Mouse (Mus musculus) lung, postnatal 25 days (tissue): ENCODE data around the gene Slc25a11.

Source experiments
- DNase-seq: peaks from one replicate; pipeline ENCODE4 v3.0.0; 2022; ENCODE audit warnings: low spot score

Gene Slc25a11

DNA sequence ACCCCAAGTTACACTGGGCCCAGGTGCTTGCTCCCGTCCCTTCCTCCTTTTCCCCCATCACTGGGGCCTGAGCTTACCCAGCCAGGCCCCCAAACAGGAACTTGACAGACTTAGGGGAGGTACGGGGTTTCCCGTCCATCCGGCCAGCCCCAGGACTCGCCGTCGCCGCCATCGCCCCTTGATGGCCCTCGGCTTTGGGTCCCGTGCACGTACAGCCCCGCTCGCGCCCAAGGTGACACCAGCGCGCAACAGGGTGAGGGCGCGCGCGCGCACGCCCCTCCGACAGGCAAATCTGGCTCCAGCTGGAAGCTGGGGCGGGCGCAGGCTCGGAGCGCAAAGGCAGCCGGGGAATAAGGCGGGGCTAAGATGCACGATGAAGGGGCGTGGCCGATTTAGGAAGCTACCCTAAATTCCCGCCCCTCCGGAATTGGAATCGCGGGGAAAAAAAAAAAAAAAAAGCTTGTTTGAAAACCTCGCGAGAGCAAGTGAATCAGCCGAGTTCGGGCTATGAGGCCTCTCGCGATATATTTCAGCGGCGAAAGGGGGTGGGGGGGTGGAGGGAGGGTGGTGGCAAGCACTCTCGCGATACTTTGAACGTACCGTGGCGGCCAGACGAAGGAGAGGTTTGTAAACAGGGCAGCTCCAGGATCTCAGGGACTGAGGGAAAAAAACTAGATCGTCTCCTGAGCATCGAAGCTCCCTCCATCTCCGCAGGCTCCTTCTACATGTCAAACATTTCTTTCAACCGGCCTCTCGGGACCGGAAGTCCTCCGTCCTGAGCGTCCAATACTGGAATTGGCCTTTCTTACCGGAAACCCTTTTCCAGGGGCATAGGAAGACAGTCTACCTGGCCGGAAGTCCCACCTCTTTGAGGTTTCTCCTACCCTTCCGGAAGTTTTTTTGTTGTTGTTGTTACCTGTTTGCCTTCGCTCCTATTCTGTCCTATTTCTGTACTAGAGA is at the start of gene Slc25a11, which contains the start of gene Rnf167:
Slc25a11 (minus strand) TSS at position 789 of the 960 bp plus-strand sequence.
Rnf167 (plus strand) TSS at position 545 of the 960 bp plus-strand sequence.
- peak; percentile 98 for DNase-seq

DNA sequence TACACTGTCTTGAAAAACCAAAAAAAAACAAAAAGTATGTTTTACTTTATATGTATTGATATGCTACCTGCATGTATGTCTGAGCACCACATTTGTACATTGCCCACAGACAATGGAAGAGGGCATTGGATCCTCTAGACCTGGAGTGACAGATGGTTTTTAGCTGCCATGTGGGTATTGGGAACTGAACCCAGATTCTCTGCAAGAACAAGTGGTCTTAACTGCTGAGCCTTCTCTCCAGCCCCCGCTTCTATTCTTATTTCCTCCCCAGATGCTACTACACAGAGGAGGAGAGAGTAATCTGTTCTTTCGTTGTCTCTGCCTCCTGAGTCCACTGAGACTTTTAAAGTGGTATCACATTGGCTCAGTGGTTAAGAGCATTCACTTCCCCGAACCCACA is 46.2 kb upstream of the Slc25a11 start:
- no peak for DNase-seq

DNA sequence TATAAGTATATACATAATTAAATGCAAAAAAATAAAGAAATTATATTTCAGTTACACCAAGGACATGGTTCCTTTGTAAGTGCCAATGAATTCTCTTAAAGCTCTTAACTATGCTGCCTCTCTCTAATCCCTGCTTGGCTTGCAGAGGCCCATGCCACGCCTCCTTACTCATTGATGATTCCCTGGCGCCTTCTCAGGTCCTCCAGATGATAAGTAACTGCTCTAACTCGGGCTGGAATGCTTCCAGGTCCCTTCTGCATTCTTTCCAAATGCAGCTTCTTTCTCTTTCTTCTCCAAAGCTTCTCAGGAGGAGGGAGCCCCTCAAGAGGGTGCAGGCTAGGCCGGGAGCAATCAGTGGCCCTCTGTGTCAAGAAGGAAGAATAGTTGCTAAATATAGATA is 42.3 kb upstream of the Slc25a11 start:
- DNase-seq = no peak

DNA sequence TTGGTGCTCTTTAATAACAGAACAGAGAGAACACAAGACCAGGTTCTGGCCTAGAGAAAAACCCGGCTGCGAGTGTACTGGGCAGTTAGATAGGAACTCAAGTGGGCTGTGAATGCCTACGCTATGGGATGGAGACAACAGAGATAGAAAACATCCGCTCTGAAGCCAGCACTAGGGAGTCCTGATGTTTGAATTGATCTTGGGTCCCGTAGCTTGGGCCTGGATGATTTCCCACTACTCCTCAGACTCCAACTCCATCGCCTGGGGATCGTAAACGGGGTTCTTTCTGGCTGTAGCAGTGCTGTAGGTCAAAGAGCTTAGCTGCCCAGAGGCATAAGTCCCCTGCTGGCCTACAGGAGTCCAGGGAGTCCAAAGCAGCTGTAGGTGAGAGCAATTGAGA is 41.1 kb upstream of the Slc25a11 start:
- no peak for DNase-seq

DNA sequence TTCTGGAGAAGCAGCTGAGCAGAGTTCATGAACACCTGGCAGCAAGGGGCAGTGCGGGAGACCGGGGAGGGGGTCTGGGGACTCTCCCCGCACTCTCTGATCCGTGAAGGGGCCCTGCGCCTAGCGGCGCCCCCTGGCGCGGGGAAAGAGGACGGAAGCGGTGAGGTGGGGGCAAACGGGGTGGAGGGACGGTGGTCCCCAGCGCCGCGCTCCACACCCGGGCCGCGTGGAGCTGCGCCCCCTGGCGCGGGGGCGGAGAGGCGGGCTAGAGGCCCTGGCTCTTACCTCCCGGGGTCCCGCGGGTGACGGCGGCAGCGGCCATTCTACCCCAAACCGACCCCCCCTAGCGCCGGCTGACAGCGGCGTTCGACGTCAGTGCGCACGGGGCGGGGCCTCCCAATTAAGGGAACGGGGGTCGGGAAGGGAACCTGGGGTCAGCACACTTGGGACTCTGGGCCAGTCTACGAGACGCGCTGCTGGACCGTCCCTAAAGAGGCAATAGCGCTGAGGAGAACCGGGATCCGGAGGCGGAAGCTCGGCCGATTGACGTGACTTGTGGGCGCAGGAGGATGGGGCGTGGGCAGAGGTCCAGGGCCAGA is 40.4 kb upstream of the Slc25a11 start, which contains the start of gene Camta2:
Camta2 (minus strand) TSS at position 505 of the 599 bp plus-strand sequence.
- DNase-seq = peak; percentile 85

DNA sequence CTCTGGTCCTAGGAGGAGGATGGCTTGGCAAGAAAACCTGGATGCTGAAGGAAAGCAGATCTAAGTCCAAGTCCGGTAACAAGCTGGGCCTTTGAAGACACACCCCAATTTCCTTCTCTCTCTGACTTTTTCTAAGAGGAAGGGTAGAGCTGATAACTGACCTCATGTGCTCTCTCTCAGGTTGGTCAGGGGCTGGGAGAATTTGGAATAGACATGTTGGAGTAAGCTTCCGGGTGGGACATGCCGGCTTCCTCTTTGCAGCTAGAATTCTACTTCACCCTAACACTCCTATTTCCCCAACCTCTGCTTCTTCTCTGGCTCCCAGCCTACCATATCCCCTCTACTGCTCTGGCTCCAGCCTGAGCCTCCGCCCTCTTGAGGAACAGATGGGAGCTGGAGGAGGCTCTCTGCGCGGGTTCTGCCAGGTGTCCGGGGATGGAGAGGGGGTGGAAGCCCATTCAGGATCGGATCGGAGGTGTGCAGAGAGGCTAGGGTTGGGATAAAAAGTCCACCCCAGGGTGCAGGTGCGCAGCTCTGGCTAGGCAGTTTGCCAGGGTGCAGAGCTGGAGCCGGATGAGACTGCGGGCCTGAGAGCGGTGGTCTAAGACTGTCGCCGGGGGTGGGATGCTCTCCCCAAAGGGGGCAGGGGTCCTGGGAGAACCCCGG is 39.8 kb upstream of the Slc25a11 start:
- DNase-seq = no peak

DNA sequence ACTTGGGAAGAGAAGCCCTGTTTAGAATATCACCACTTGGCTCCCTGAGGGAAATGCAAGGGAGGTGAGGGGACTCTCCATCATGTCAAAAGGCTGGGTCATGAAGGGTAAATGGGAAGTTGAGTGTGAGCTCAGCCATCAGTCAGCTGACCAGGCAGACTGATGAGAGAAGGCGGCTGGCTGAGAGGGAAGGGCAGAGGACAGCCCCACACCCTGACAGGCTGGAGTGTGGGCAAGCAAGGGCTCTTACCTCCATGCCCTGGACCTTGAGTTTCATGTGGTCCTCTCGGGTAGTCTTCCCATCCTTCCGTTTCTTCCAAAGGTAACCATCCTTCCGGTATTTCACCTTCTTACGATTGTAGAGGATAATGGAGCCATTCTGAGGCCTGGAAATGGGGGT is 36.4 kb upstream of the Slc25a11 start:
- DNase-seq = no peak

DNA sequence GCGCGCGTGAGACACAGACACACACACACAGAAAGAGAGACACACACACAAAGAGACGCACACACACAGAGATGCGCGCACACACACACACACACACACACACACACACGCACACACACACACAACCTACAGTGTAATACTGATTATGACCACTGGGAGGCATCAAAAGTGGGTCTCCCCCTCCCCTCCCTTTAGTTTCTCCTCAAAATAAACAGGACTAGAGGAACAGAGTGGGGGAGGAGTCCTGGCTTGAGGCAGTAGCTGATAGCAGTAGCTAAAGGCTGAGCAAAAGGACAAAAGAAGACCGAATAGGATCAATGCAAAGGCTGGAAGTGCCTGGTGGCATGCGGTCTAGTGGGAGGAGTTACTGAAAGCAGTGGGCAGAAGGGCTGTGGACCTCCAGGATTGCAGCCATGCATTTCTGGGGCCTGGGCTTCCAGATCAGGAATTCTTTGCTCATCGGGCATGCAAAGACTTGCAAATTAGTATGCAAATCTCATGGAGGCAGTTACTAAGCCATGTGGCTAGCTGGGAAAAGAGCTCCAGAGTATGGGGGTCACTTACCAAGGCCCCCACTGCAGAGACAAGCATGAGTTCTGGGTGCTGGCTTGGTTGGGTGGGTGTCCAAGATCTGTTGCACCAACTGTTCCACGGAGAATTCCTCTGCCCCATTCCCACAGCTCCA is 34.8 kb upstream of the Slc25a11 start:
- DNase-seq = no peak

DNA sequence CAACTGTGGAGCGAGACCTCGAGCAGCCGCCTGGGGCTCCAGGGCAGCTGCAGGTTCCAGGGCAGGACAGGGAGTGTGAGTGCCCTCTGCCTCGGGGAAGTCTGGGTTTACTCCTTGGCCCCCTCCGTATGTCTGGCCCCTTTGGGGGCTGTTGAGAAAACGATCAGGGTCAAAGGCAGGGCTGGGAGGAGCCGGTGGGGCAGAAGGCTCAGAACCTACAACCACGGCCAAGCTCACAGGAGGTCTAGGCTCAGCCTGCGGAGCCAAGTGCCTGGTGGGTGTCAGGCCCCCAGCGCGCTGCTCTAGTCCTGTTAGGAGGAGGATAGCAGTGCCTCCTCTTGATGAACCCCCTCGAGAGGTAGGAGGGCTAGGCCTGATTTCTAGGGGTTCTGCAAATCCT is 33.9 kb upstream of the Slc25a11 start:
- DNase-seq = no peak

DNA sequence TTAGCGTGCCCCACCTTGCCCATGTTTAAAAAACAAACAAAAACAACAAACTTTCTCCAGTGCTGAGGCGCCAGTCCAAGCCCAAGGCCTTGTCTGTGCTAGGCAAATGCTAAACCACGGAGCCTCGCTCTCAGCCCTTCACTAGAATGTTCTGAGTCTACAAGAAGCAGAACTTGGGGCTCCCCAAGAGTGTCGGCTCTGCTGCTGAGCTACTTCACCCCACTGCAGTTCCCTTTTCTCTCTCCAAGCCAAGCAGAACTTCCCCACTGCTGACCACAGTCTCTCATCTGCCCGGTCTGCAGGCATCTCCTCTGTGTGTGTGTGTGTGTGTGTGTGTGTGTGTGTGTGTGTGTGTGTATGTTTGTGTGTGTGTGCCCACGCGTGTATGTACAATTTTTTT is 32.6 kb upstream of the Slc25a11 start:
- peak; percentile 57 for DNase-seq

DNA sequence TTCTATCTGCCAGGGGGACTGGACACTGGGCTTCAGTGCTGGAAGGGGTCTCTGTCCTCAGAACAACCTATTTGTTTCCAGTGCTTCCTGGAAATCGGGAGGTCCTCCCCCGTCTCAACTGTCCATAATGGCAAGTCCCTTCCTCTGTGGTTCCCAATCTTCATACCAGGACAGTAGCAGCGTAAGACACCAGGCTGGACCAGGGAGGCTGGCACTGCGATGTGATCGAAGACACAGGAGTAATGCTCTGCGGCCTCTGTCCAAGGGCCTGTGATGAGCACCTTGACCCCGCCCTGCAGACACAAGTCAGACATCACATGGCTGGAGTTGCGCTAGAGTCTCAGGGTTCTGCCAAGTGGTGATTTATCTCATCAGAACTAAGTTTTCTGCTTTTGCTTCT is 32.1 kb upstream of the Slc25a11 start:
- DNase-seq = no peak

DNA sequence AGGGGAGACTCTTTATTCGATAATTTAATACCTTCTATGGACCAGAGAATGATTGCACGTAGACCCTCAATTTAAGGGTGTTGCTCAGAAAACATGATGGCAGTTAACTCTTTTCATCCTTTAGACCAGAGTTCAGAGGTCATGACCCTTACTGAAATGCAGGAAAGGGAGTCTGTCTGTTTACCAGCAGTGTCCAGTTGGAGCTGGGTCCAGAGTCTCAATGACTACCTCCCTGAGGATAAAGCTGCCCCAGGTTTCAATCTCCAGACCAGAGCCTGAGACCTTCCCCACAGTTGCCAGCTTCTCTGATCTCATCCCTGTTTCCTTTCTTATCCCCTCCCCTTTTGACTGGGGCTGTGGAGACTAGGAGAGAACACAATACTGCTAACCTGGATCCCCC is 31.3 kb upstream of the Slc25a11 start:
- DNase-seq = no peak

DNA sequence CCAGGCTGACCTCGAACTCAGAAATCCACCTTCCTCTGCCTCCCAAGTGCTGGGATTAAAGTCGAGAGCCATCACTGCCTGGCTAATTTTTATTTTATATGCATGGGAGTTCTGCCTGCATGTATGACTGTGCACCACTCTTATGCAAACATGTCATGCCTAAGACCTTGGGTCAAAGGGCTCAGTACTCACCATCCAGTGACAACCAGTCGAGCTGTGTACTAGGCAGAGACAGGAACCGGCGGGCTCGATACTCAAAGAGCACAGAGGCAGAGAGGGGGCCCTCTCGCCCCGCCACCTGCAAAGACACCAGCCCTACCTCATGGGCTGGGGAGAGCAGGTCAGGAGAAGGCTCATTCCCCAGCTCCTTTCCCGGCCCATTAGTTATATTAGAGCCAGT is 30.8 kb upstream of the Slc25a11 start:
- no peak for DNase-seq

DNA sequence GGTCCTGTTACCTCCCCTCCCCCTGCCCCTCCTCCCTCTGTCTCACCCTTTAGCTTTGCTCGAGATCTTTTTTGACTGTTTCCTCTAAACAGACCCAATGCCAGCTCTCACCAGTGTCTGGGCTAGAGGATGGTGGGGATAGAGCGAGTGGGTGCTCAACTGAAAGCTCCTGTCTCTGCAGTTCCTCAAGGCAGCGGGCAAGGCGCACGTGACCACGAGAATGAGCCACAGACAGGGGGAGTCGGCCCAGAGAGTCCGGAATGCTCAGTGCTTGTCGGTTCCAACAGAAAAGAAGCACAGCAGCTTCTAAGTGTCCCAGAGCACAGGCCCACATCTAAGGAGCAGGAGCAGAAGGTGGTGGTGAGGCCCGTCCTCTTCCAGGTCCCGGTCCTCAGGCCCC is 27.2 kb upstream of the Slc25a11 start:
- no peak for DNase-seq

DNA sequence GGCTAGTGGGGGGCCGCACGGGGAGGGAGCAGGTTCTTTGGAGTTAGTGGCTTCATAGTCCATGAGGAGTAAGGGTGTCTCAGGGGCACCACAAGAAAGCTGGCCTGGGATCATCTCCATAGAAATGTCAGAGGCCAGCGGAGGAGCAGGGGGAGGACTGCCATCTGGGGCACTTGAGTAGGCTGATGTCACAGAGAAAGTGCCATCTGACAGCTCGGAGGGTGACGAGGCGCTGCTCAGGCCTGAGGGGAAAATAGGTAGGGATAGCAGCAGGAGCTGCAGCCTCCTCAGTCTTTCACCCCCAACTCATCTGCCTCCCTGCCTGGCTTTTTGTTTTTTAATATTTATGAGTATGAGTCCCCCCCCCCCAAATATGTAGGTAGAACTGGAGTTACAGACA is 26.7 kb upstream of the Slc25a11 start:
- DNase-seq = no peak

DNA sequence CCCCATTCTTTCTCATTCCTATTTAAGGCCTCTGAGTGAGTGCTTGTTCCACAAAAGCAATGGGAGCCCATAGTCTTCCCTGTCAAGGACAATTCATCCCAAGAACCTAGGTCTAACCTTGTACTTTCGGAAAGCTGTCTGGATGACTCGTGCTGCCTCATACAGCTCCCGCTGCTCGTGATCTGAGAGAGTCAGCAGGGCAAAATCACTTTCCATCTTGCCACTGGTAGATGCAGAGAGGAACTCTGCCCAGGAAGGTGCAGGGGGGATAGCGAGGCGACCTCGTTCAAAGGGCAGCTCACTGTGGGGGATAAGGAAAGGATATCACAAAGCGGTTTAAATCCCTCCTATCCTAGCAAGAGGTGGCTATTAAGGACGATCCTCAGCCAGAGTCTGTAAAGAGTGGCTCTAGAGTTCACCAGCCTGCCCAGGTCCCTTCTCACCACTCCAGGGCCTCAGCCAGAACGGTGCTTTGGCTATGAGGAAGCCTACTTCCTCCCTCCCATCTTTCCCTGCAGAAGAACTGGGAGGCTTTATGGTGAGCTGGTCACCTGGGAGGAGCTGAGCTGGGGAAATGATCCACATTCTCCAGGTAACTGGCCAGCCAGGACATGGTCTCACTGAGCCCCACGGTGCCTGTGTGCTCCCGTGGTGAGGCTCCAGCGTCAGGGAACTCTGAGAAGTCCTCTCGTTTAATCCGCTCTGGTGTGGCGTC is 24.2 kb upstream of the Slc25a11 start:
- DNase-seq = no peak

DNA sequence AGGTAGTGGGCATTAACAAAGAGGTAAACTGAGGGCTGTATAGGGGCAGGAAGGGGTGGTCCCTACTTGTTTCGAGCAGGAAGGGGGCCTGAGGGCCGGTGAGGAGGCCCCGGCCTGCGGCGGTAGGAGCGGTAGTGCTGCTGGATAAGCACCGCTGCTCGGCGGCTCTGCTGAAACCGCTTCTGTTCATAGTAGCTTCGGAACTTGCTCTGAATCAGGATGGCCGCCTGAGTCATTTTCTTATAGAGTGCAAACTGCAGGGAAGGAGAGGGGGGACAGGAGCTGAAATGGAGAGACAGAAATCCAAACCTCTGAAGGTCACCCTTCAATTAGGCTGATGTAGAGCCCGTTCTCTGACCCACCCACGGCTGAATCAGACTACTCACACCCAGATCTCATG is 23.2 kb upstream of the Slc25a11 start:
- no peak for DNase-seq

DNA sequence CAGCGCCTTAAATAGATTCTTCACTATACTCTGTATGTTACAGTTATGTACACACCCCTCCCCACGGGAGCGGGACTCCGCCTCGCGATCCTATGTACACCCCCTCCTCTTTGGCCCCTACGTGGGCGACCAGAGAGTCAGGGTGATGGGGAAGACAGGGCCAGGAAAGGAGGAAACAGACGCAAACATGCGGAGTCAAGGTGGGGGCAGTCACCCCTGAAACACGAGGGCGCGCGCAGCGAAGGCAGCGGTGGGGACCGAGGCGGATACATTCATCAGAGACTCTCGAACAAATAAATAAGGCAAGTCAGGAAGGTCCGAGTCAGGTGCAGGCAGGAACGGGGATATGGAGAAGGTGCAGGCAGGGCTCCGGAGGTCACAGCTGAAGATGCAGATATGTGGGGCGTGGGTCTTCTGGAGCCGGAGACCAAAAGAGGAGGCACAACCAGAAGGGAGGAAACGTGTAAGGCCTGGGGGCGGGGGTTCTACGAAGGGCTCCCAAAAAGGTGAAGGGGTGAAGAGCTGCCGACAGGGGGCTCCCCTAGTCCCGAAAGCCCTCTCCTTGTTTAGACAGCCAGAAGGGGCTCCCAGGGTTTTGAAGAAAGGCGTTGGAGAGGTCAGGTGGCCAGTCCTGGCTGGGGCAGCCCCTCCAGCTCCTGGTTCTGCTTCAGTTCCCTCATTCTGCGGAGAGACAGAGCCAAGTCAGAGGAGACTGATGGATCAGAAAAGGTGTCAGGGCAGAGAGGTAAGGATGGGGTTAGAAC is 22.5 kb upstream of the Slc25a11 start:
- peak; percentile 81 for DNase-seq

DNA sequence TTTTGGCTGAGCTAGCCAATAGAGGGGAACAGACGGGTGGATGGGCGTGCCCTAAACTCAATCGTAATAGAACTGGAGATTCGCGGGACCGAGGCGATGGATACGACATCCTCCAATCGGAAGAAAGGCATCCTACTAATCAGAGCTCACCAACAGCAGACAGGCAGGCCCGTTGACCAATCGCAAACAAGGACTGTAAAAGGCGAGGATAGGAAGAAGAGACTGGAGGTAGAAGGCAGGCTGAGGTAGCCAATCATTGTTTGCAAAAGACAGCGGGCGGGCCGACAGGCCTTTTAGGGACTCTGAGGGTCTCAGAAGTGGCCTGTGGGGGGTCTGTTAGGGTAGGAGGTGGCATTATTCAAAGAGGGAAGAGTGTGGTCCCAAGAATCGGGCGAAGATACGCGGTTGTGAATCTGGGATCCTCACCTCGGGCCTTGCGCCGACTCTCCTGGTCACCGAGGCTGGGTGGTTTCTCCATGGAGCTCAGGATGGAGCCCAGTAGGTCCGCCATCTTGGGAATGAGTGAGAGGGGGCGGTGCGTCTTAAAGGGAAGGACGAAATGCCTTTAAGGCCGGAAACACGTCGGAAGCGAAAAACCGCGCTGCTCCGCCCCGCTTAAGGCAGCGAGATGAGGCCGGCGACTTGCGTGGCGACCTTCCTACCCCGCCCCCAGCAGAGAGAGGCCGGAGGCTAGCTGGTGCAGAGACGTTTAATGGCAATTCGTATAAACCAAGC is 21.7 kb upstream of the Slc25a11 start, which contains the start of gene Spag7:
Spag7 (minus strand) TSS at position 646 of the 735 bp plus-strand sequence.
- DNase-seq = peak; percentile 100

DNA sequence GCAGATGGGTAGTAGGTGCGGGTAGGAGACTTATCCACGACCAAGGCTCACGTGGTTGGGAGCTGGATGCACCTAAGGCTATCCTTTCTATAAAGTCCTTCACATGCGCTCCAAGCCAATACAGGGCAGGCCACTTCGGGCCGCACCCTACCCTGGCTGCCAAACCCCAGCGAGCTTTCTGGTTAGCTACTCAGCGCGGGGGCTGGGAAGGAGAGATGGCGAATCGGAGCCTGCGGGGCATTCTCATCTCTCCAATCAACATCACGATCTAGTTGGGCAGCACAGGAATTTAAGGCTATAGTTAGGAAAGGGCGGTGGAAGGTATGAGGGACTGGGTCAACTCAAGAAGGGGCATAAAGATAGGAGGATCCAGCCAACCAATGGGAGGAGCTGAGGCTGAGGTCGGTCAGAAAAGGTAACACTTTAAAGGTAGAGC is 21.1 kb upstream of the Slc25a11 start:
- no peak for DNase-seq
